Mouse (Mus musculus) kidney, embryonic 14.5 days (tissue): ENCODE data around the gene Yjefn3. TPM values are rescaled to one million over a fixed set of nuclear protein-coding genes. Genes with fewer than 3 reads are reported as not detected.
A peak's percentile ranks its signal among the peaks of the same experiment; 100 is the strongest.

ENCODE experiments used
- ATAC-seq: fragments of 200-750 bp; cut with Nextera tagmentation; 2 replicates; pipeline ENCODE4 v1.8.0; 2017; ENCODE audit warnings: moderate number of reproducible peaks, mild to moderate bottlenecking, moderate TSS enrichment, moderate library complexity; ENCODE audit not compliant: low FRiP score, low TSS enrichment
- H3K27ac ChIP-seq: fragments of 300-500 bp; sonication (generic); 2 replicates; pipeline ENCODE4 v1.5.1; 2014; ENCODE audit warnings: low read depth, mild to moderate bottlenecking, low read length, moderate library complexity, mixed read lengths
- H3K27me3 ChIP-seq: fragments of 300-500 bp; sonication (generic); 2 replicates; pipeline ENCODE4 v1.6.1; 2014; ENCODE audit warnings: mild to moderate bottlenecking, low read length; ENCODE audit not compliant: control insufficient read depth, insufficient read depth
- H3K36me3 ChIP-seq: fragments of 300-500 bp; sonication (generic); 2 replicates; pipeline ENCODE4 v1.6.1; 2014; ENCODE audit warnings: low read length, mixed read lengths; ENCODE audit not compliant: control insufficient read depth, insufficient read depth
- H3K4me1 ChIP-seq: fragments of 300-500 bp; sonication (generic); 2 replicates; pipeline ENCODE4 v1.6.1; 2014; ENCODE audit warnings: low read length, mixed read lengths; ENCODE audit not compliant: control insufficient read depth, insufficient read depth
- H3K4me2 ChIP-seq: fragments of 300-500 bp; sonication (generic); replicated peaks from 2 replicates; pipeline ENCODE4 v1.6.1; 2014; ENCODE audit warnings: low read depth, mild to moderate bottlenecking, low read length
- H3K4me3 ChIP-seq: fragments of 300-500 bp; sonication (generic); 2 replicates; pipeline ENCODE4 v1.5.1; 2014; ENCODE audit warnings: mild to moderate bottlenecking, low read length
- H3K9ac ChIP-seq: fragments of 300-500 bp; sonication (generic); 2 replicates; pipeline ENCODE4 v1.6.1; 2014; ENCODE audit warnings: low read depth, mild to moderate bottlenecking, low read length, moderate library complexity
- H3K9me3 ChIP-seq: fragments of 300-500 bp; sonication (generic); 2 replicates; pipeline ENCODE4 v1.6.1; 2016; ENCODE audit warnings: low read length; ENCODE audit not compliant: control insufficient read depth
- WGBS: fragments of 180-500 bp; shearing (Covaris S2); extraction: QIAGEN DNeasy Blood & Tissue Kit; methylation state at CpG from one replicate; pipeline ENCODE4 v1.1.7; 2014; 5-methylcytosine and 5-hydroxymethylcytosine counted together
- polyA plus RNA-seq: library from polyadenylated mRNA; unstranded; fragments of >200 nt; fragmentation: Nextera tagmentation; extraction: Ambion mirVana; gene quantifications from 2 replicates; pipeline ENCODE4 v1.2.1, GENCODE M21; 2014

Yjefn3 gene
- polyA plus RNA-seq, 1 experiment from 2014 or later, result 1.7 TPM

- peaks cover 4% of the 10 kb centered on the region; the same call in 1 of the 2 replicates for H3K4me1 ChIP-seq
- ATAC-seq, result no peak
- H3K27me3 ChIP-seq, result no peaks in the 10 kb centered on the region
- H3K36me3 ChIP-seq, result peaks cover 74% of the 10 kb centered on the region
- H3K9me3 ChIP-seq, result no peaks in the 10 kb centered on the region
- 65% methylated on average over 5 of the region's 5 CpGs for WGBS
- no peak overlapping the region for H3K4me3 ChIP-seq
- H3K4me2 ChIP-seq, result no peak overlapping the region
- H3K27ac ChIP-seq, result no peak overlapping the region
- H3K9ac ChIP-seq, result no peak overlapping the region
These were observed 13.2 kb upstream of the Yjefn3 start for GRCm38 (mm10) chr8:69915748-69916147.

GRCm38 (mm10) chr8:69914526-69914925 is 12.0 kb upstream of the Yjefn3 start:
- 95% methylated on average over 4 of the region's 4 CpGs for WGBS
- H3K36me3 ChIP-seq, result peaks cover 86% of the 10 kb centered on the region

DNA sequence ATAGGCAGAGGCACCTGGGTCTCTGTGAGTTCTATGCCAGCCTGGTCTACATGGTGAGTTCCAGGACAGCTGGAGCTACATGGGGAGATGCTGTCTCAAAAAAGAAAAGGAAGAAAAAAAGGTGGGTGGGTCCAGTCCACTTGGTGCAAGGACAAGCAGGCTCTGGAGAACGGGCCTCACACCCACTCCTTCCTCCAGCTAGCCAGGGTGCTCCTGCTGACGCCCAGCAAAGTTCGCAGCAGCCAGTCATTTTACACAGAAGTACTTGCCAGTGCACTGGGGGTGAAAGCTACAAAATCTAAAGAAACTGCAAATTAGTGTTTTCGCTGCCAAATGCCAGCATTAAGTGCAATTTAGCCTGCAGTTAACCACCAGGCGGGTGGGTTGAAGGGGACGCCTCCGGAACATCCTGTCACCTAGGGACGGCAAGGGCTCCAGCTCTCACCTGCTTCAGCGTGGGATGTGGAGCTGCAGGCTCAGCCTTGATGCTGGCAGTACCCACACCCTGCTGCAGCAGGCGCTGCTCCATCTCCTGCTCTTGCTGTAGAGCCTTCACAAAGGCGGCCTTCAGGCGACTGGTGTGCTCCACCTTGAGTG is 10.1 kb upstream of the Yjefn3 start:
- no peak overlapping the region for H3K4me2 ChIP-seq
- peaks cover 95% of the 10 kb centered on the region for H3K36me3 ChIP-seq
- H3K4me3 ChIP-seq, result no peak overlapping the region
- H3K9ac ChIP-seq, result no peak overlapping the region
- H3K27me3 ChIP-seq, result no peaks in the 10 kb centered on the region
- ATAC-seq, result no peak
- H3K27ac ChIP-seq, result no peak overlapping the region
- 85% methylated on average over 12 of the region's 12 CpGs for WGBS
- no peaks in the 10 kb centered on the region for H3K9me3 ChIP-seq
- H3K4me1 ChIP-seq, result no peaks in the 10 kb centered on the region

More at GRCm38 (mm10) chr8:69914526-69914925, 12.0 kb upstream of the Yjefn3 start:
- Histone ChIP-seq H3K27me3 (no peaks in the 10 kb centered on the region), H3K27ac (no peak overlapping the region), H3K4me1 (no peaks in the 10 kb centered on the region), H3K9me3 (no peaks in the 10 kb centered on the region), H3K4me3 (no peak overlapping the region), H3K9ac (no peak overlapping the region), H3K4me2 (no peak overlapping the region)
- no peak for ATAC-seq

DNA sequence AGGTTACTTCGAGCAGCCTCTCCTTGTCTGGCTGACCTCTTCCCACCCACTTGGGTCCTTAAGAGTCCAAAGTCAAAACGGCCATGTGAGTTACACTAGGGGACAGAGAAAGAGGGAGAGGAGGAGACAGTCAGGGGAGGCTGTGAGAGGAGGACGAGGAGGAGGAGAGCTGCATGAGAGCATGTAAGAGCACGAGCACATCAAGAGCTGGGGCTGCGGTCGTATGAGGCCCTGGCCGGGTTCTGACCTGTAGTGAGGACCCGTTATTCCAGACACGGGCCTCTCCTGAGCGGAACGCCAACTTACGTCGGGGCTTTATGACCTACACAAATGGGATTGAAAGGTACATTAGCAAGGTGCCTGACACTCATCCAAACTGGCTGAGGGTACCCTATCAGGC is 9.4 kb upstream of the Yjefn3 start:
- Histone ChIP-seq H3K4me3 (no peak overlapping the region), H3K36me3 (peaks cover 88% of the 10 kb centered on the region), H3K4me1 (no peaks in the 10 kb centered on the region), H3K9ac (no peak overlapping the region), H3K27ac (no peak overlapping the region), H3K9me3 (no peaks in the 10 kb centered on the region), H3K4me2 (no peak overlapping the region), H3K27me3 (no peaks in the 10 kb centered on the region)
- no peak for ATAC-seq
- WGBS, result 91% methylated on average over 13 of the region's 13 CpGs

DNA sequence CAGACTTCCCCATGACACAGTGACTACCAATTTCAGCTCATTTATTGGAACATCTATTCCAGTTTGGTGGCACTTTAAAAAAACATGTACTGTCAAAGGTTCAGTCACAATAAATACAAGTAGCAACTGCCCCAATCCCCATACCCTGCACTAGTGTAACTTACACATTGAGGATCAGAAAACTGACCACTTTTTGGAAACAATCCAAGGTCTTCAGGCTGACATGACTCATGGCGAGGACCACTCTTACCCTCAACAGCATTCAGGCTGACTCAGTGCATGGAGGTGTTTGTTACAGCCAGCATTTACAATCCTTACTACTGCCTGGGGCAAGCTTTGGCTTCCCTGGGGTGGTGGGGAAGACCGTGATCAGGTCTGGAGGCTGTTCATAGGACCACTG is 4.6 kb upstream of the Yjefn3 start:
- 83% methylated on average over 2 of the region's 2 CpGs for WGBS
- H3K4me1 ChIP-seq, result peaks cover 5% of the 10 kb centered on the region; the same call in 1 of the 2 replicates
- no peaks in the 10 kb centered on the region for H3K27me3 ChIP-seq
- H3K9me3 ChIP-seq, result no peaks in the 10 kb centered on the region
- H3K4me3 ChIP-seq, result no peak overlapping the region
- no peak for ATAC-seq
- H3K9ac ChIP-seq, result no peak overlapping the region
- H3K27ac ChIP-seq, result no peak overlapping the region
- H3K4me2 ChIP-seq, result no peak overlapping the region
- peaks cover 41% of the 10 kb centered on the region for H3K36me3 ChIP-seq

- no peak overlapping the region for H3K27ac ChIP-seq
- no peak overlapping the region for H3K4me3 ChIP-seq
- H3K27me3 ChIP-seq, result no peaks in the 10 kb centered on the region
- WGBS, result 85% methylated on average over 2 of the region's 2 CpGs
- H3K9ac ChIP-seq, result no peak overlapping the region
- H3K9me3 ChIP-seq, result no peaks in the 10 kb centered on the region
- no peak for ATAC-seq
- peaks cover 32% of the 10 kb centered on the region for H3K36me3 ChIP-seq
- H3K4me1 ChIP-seq, result peaks cover 9% of the 10 kb centered on the region; the same call in 1 of the 2 replicates
- no peak overlapping the region for H3K4me2 ChIP-seq
These were observed 3.7 kb upstream of the Yjefn3 start for GRCm38 (mm10) chr8:69906260-69906659.

DNA sequence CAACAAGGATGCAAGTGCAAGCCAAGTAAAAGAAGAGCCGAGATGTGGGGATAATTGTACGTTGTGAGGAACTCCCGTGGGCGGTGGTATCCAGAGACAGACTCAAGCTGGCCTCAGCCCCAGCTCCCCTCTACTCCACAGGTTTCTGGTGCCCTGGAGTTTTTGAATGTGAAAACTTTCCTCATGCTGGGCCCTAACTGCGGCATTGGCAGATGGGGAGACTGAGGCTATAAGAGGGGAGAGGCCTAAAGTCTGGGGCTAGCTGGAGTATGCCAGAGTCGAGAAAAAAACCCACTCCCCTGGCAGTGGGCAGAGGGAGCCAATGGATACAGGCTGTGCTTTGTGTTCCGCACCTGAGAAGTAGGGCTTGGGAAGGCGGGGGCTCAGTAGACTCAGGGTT is 1.6 kb upstream of the Yjefn3 start:
- no peaks in the 10 kb centered on the region for H3K9me3 ChIP-seq
- H3K4me2 ChIP-seq, result peak overlapping the region; percentile 93; the same call in 1 of the 2 replicates
- H3K27ac ChIP-seq, result no peak overlapping the region
- H3K9ac ChIP-seq, result no peak overlapping the region
- H3K4me3 ChIP-seq, result peak overlapping the region; percentile 69; the same call in 1 of the 2 replicates
- no peak for ATAC-seq
- H3K36me3 ChIP-seq, result peaks cover 11% of the 10 kb centered on the region
- peaks cover 18% of the 10 kb centered on the region; the same call in 1 of the 2 replicates for H3K4me1 ChIP-seq
- WGBS, result 83% methylated on average over 8 of the region's 8 CpGs
- H3K27me3 ChIP-seq, result no peaks in the 10 kb centered on the region

DNA sequence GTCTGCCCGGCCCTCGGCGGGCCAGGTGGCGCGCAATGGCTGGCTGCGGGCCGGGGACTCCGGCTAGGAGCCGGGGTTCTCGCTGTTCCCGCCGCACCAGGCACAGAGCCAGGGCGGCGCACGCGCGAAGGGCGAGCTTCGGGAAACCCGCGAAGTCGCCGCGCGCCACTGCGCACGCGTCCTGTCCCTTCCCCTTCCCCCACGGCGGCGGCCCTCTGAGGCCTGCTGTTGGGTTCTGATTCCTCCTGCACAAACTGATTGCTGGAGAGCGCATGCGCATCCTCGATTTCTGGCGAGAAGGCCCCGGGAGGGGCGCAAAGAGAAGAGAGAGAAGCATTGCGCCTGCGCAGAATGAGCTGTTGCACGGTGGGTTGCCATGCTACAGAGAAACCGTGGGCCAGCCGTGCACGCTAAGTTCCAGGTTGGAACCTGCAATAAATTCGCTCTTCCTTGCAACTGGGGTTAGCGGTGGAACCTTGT is 591 bp upstream of the Yjefn3 start:
- peak; percentile 87 for ATAC-seq
- peak overlapping the region; percentile 69 for H3K4me3 ChIP-seq
- WGBS, result under 1% methylated on average over 45 of the region's 45 CpGs
- H3K36me3 ChIP-seq, result peaks cover 7% of the 10 kb centered on the region; the same call in 1 of the 2 replicates
- peaks cover 18% of the 10 kb centered on the region; the same call in 1 of the 2 replicates for H3K4me1 ChIP-seq
- H3K27me3 ChIP-seq, result no peaks in the 10 kb centered on the region
- peak overlapping the region; percentile 80 for H3K9ac ChIP-seq
- H3K9me3 ChIP-seq, result no peaks in the 10 kb centered on the region
- peak overlapping the region; percentile 93 for H3K4me2 ChIP-seq
- peak overlapping the region; percentile 93 for H3K27ac ChIP-seq

DNA sequence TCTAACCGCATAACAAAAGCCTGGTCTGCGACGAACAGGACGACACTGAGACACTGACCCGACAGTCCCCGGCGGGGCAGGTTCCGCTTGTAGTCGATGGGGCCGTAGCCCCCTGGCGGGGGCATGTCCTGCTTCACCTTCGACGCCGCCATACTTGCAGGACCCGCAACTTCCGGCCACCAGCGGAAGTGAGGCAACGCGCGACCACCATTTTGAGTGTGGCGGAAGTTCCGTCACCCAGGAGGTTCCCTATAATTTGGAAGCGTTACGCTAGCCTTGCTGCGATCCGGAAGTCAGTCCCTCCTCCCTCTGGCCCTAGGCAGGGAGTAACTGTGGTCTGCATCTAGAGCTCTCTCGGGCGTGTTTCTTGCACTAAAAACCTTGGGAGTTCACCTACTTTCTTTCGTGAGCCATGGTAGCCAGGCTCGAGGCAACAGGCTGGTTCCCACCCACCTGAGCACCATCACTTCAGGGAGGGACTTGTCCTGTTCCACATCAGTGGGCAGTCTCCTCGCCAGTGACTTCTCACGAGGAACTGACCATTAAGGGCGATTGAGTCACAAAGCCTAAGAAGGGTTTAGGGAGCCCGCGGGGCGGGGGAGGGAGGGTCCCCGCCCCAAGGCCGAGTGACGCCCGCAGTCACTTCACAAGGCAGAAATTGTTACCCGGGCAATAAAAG is 889 bp downstream of the Yjefn3 start:
- H3K4me3 ChIP-seq, result peak overlapping the region; percentile 69
- no peaks in the 10 kb centered on the region for H3K9me3 ChIP-seq
- H3K27me3 ChIP-seq, result no peaks in the 10 kb centered on the region
- H3K27ac ChIP-seq, result peak overlapping the region; percentile 93
- peak overlapping the region; percentile 93 for H3K4me2 ChIP-seq
- peak; percentile 82 for ATAC-seq
- peaks cover 18% of the 10 kb centered on the region; the same call in 1 of the 2 replicates for H3K4me1 ChIP-seq
- H3K36me3 ChIP-seq, result peaks cover 6% of the 10 kb centered on the region; the same call in 1 of the 2 replicates
- WGBS, result 1% methylated on average over 41 of the region's 41 CpGs
- H3K9ac ChIP-seq, result peak overlapping the region; percentile 80
